Mouse (Mus musculus) retina, adult 2 months (tissue): ENCODE data around the gene Agtrap.
"Not testable (repeated sequence)": the region's sequence is repeated elsewhere in the genome, so short reads cannot be mapped to it uniquely, and the experiment has no call there.

Experiments used
- DNase-seq: peaks from one replicate; pipeline ENCODE4 v3.0.0-alpha.2; 2012; ENCODE audit warnings: low read depth, low spot score

The Agtrap gene

GRCm38 (mm10) chr4:148050396-148050914, 37.4 kb downstream of the Agtrap start:
- DNase-seq = not testable (repeated sequence)

GRCm38 (mm10) chr4:148046450-148047031, 41.3 kb downstream of the Agtrap start:
- no peak for DNase-seq

GRCm38 (mm10) chr4:148044113-148044512, 43.7 kb downstream of the Agtrap start:
- no peak for DNase-seq

DNA sequence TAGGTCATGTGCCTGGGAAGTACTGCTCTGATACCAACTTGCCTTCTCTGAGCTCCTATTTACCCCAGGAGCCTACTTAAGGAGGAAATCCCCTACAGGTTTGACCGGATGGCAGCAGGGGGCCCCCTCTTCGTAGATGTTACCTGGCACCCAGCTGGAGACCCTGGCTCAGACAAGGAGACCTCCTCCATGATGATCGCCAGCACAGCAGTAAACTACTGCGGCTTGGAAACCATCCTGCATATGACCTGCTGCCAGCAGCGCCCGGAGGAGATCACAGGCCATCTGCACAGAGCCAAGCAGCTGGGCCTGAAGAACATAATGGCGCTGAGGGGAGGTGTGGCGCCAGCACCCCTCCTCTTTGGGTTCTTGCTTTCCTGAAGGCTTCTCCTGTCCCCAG, 44.5 kb downstream of the Agtrap start:
- DNase-seq = not testable (repeated sequence)

DNA sequence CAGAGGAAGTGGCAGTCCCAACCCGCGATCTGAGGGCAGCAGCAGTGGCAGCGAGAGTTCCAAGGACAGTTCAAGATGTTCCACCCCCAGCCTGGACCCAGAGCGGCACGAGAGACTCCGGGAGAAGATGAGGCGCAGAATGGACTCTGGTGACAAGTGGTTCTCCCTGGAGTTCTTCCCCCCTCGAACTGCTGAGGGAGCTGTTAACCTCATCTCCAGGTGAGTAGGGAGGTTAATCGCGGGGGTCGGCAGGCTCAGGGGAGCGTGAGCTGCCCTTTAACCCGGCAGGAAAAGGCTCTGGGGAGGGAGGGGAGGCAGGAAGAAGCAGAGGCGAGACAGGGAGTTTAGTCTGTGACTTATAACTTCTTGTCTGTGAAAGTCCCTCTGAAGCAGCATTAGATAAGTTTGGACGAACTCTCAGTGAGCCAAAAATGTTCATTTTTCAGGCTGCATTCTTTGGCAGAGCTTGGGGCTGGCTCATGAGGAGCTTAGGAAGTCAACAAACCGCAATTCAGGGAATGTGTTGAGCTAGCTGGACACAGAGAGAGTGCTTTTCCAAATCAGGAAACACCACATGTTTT, 46.1 kb downstream of the Agtrap start:
- DNase-seq = no peak

DNA sequence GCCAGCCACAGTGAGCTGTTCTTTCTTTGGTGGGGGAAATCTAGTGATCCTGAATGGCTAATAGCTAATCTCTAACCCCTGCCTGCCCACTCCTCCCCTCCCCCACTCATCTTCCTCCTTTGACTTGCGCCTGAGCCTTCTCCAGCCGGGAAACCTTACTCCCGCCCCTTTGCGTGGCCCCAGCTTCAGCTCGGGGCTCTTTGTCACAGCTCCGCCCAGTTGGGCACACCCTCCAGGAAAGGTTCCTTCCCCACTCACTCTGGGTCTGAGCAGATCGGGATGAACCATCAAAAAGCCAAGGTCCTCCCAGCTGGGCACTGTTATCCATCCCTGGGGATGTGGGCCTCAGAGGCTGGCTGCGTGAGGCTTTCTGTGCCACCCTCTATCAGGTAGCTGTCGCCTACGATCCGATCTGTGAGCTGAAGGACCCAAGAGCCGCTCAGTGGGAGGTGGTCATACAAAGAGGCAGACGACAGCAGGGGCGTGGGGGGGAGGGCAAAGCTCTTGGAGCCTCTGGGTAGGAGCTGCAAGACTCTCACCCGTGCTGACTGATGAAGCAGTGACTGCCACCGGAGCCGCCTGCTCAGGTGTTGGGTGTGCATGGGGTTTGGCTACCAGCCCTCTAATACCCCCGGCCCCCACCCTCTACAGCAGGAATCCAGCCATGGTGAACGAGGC, 46.8 kb downstream of the Agtrap start:
- no peak for DNase-seq

DNA sequence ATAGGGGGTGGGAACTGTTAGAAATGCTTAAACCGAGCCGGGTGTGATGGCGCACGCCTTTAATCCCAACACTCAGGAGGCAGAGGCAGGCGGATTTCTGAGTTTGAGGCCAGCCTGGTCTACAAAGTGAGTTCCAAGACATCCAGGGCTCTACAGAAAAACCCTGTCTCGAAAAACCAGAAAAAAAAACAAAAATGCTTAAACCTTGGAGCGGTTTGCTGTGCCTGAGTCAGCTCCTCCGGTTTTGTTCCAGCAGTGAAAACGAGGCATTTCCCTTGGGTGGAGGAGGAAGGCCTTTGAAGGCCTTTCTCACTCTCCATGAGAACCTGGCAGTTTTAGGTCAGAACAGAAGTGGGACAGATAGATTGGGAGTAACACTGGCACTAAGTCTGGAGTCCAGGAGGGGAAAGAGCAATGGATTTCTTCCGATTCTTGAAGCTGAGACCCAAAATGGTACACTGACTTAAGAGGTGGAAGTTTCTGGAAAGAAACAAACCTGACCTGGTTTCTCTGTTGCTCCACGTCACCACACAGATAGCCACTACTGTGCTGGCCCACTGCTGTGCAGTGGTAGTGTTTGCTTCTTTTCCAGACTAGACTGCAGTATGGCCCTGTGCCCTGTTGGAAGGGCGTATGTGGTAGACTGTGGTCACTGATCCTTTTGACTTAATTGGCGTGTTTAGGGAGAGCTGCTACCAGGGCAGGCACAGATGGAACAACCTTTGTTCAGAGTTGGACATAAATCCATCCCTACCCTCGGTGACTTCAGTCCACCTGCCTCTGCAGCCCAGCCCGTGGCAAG, 47.6 kb downstream of the Agtrap start:
- DNase-seq = no peak

- DNase-seq = no peak
These were observed 48.4 kb downstream of the Agtrap start for GRCm38 (mm10) chr4:148039254-148040028.

DNA sequence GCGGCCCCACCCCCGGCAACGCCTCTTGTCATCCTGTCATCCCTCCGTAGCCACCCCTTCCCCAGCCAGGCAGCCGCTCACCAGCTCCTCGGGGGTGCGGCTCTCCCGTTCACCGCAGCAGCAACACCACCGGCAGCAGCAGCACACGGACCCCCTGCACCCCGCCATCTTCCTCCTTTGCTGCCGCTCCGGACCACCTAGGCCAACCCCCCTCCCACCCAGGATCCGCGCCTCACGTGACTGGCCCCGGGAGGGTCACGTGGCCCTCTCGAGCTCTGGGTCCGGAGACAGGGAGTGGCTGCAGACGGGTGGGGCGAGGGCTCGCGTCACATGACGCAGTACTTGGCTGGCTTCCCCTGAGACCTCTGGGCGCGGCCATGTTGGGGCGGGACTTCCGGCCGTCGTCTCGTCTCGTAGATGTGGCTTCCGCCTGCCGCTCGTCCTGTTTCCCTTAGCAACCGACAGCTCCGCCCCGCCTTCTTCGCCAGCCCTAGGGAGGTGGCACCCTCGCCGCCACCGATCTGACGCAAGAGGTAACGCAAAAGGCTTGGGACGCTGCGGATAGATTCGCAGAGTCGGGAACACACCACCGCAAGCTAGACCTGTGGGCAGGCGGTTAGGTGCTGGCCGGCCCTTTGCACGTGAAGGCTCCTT, 49.1 kb downstream of the Agtrap start, which contains the start of the genes Clcn6 and Mthfr:
Gene Clcn6, minus strand, starts transcription at position 222 of the 654 bp plus-strand sequence.
Gene Mthfr, plus strand, starts transcription at position 478 of the 654 bp plus-strand sequence.
- DNase-seq = peak; percentile 96

- no peak for DNase-seq
These were observed 49.7 kb downstream of the Agtrap start for GRCm38 (mm10) chr4:148038079-148038599.

DNA sequence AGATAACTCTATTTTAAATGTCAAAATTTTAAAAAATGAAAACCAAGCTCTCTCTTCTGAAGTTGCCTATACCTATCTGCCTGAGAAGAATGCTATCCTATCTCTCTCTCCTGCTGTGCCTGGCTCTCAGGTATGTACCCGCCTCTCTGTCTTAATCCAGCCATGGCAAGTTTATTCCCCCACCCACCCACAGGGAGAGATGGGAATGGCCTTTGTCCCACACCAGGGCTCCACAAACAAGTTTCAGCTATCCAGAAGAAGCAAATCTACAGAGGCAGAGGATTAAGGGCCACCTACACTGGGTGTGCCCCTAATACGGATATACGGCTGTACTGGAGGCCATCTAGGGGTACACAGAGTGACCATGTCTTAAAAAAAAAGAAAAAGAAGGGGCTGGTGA, 52.4 kb downstream of the Agtrap start:
- DNase-seq = no peak

DNA sequence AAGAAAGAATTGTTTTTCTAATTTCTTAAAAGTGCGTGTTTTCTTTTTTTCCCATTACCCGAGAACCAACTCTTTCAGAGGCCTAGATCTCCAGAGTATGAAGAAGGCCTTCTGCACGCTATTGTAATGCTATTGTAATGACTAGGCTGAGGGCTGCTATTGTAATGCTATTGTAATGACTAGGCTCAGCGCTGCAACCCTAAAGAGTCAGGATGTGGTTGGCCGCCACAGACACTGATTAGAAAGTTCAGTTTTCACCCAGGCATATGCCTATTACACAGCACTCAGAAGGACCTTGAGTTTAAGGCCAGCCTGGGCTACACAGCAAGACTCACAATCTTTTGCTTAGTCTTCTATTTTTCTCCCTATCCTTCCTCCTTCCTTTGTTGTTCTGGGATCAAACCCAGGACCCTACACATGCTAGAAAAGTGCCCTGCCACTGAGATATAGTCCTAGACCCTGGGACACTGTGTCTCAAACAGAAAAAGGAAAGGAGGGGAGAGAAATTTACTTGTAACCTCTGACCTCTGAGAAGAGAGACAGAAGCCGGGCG, 53.9 kb downstream of the Agtrap start:
- no peak for DNase-seq

DNA sequence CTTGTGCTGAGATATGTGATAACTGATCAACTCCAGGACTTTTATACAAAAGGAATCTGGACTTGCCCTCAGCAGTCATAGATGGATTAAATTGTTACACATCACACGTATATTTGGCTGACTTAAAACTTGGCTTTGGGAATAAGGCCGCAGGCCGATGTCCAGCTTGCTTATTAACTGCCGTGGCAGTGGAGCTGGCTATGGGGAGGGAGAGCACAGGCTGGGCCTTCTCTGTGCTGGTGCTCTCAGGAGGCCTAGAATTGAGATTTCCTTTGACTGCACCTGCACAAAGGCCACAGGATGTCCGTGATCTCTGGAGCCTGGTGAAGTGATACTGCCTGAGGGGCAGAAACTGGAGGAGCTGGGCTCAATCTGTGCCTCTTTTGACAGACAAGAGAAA, 57.3 kb downstream of the Agtrap start:
- no peak for DNase-seq

DNA sequence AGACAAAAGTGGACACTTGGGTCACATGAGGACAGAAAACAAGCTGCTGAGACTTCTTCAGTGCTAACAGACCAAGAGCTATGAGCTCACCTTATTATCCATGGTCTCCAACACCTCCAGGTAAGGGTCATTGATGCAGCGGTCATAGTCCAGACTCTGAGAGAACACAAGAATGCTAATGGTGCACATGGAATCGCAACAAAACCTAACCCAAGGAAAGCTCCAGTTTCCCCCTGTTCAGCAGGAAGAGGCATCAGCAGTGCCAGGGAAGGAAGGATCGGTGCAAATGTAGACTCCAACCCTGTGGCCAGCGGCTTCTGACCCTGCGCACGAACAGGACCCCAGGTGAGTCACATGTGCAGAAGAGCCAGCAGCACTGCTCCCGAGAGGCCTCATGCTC, 58.5 kb downstream of the Agtrap start:
- no peak for DNase-seq
